Mouse (Mus musculus): ENCODE measurements around the gene Coq7.

Coq7 gene

DNA sequence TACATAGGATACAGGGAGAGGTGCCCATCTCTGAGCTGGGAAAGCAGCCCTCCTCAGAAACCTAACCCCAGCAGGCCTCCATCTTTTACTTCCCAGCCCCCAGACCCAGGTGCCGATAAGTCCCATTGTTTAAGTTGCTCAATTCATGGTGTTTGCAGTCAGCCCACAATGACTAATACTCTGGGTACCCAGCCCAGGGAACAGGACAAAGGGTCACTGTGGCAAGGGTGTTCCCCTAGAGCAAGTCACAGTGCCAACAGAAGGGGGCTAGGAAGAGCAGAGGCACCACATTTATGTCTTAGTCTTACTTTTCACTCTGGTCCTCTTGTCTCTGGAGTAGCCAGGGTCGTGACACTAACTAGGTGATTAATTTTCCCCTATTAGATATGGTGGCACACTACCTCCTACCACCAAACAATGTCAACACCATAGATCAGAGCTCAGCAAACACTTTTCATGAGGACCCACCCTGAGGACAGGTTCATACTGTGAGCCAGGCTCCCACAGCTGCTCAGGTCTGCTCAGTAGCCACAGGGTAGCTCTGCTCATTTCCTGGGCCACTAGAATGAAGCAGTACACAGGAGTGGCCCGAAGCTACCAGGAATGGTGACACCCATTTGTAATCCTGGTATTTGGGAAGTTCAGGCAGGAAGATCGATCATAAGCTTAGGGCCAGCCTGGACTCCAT lies 38.1 kb downstream of the Coq7 start:
- no peak for DNase-seq (ENCODE audit: low spot score in 2 of 2)

DNA sequence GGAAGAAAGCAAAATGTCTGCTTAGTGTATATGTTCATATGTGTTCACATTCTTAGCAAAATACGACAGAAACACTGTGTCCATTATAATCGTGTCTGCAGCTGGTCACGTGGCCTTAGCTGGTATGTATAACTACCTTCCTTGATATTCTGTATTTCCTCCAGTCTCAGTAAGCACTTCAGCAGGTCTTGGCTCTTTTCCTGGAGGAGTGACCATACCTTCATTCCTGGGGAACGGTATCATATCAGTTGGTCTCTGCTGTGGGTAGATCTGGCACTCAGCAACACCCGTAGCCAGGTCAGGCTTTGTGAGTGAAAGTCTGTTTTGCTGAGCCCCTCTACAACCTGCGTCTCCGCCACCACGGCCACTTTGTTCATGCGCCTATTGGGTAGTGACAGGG lies 39.3 kb downstream of the Coq7 start:
- DNase-seq (ENCODE audit: low spot score in 2 of 2): no peak

GRCm38 (mm10) chr7:118491431-118492147 lies 41.6 kb downstream of the Coq7 start, which contains the start of gene Itpripl2:
Gene Itpripl2 (minus strand): TSS chr7:118491975.
- peak; percentile 7 to 10 for DNase-seq (ENCODE audit: low spot score in 2 of 2)

DNA sequence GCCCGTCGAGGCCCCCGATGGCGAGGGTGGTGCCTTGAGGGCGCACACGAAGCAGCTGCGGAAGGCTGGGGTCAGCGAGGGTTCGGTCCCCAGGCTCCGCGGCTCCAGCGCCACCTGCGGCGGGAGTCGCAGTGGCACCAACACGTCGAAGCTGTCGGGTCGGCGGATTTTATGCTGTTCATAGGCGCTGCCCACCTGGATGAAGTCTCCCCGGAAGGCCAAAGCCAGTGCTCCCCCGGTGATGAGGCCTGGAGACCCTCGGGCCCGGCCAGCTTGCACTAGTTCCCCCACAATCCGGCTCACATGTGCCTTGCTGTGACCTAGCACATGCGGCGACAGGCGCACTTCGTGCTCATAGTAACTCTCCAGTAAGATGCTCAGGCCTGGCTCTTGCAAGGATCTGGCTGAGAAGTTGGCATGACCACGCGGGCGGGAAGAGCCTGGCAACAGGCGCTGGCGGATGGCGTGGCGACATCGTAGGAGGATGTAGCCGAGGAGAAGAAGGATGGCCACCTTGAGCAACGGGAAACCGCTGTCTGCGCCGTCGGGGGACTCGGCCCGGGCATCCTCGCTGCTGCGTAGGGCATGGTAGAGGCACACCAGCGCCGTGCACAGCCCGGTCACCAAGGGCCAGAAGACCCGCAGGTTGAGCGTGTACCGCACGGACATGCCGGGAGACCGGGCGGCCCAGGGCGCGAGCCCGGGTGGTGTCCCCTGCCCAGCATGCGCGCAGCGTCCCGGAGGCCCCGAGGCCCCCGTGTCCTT lies 42.3 kb downstream of the Coq7 start:
- DNase-seq (ENCODE audit: low spot score in 2 of 2): peak in 1 of 2 experiments; percentile 11

- no peak for DNase-seq (ENCODE audit: low spot score in 2 of 2)
Observed at GRCm38 (mm10) chr7:118489706-118490665, 43.2 kb downstream of the Coq7 start.

DNA sequence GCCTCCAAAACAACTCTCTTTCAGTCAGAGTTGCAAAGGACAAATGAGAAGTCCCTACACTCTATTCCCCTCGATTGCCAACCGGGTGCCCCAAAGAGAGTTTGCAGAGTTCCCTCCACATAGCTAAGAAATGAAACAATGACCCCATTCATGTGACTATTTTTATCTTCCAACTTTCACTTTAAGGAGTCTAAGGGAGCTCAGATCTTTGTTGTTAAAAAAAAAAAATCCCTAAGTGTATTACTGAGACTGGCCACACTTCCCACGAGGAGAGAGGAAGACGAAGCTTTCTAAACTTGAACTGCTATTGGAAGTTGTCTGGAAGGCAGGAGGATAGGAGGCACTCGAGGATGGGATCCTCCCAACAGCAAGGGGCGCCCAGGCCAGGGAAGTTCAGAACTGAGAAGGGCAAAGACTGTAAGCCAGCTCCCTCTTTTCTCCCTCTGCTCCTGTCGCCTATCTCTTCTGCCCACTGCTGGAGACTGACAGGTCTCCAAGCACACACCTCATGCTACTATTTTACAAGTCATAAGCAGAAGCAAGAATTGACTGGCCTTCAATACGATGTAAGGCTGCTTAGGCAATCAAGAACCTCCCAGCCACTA lies 45.0 kb downstream of the Coq7 start:
- DNase-seq (ENCODE audit: low spot score in 2 of 2): no peak

- no peak for DNase-seq (ENCODE audit: low spot score in 2 of 2)
Observed at GRCm38 (mm10) chr7:118486917-118487316, 46.2 kb downstream of the Coq7 start.

GRCm38 (mm10) chr7:118483996-118484395 lies 49.2 kb downstream of the Coq7 start:
- DNase-seq (ENCODE audit: low spot score in 2 of 2): no peak

DNA sequence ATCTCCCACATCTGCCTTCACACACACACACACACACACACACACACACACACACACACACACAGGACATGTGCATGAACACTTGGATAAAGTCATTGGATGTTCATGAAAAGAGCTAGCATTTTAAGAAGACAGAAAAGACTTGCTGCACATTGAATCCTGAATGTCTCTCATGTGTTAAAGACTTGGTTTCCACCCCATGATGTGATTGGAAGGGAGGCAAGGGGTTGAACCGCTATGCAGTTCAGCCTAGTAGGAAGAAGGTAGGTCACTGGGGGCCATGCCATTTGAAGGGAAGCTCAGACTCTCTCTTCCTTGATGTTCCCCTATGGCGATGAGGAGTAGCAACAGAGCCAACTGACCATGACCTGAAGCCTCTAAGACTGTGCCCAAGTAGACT lies 51.2 kb downstream of the Coq7 start:
- DNase-seq (ENCODE audit: low spot score in 2 of 2): no peak

GRCm38 (mm10) chr7:118481047-118481810 lies 51.9 kb downstream of the Coq7 start:
- DNase-seq (ENCODE audit: low spot score in 2 of 2): no peak

DNA sequence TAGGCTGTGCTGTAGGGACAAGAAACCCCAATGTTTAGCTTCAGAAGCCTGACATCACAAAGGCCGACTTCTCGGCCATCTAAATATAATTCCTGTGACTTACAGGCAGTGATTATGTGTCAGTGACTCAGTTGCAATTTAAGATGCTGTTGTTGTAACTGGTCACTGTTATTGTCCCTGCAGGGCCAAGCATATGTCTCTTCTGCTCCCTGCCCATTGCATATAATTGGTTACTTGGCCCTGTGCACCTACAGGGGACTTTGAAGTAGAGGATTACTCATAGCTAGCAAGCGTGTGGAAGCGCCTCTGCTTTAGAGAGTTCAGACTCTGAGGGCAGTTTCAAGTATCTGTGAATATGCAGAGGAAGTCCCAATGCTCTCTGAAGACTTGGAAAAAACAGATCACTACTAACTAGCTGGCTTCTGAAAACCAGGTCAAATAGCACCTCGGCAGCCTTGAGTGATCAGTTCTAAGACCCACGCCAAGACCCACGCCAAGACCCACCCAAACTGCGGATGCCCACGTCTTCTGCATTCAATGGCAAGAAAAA lies 52.9 kb downstream of the Coq7 start:
- no peak for DNase-seq (ENCODE audit: low spot score in 2 of 2)

DNA sequence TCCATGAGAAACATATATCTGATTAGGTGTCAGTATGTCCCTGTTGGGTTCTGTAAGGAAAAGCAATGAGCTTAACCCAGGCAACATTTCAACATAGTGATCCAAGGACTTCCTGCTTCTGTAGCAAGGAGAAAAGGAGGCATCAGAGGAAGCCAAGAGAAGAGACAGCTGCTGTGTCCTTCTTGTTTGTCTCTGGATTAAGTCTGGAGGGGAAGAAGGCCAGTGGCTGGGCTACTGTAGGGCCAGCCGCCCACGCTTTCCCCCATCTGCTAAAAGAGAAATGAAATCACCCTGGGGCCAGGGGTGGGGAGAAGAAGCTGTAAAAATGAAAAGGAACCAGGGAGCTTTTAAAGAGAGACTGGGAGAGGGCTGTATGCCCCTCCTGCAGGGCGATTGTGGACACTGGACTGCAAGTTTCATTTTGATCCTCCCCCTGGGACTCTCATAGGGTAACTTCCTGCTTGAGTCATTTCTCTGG lies 54.3 kb downstream of the Coq7 start:
- DNase-seq (ENCODE audit: low spot score in 2 of 2): no peak

DNA sequence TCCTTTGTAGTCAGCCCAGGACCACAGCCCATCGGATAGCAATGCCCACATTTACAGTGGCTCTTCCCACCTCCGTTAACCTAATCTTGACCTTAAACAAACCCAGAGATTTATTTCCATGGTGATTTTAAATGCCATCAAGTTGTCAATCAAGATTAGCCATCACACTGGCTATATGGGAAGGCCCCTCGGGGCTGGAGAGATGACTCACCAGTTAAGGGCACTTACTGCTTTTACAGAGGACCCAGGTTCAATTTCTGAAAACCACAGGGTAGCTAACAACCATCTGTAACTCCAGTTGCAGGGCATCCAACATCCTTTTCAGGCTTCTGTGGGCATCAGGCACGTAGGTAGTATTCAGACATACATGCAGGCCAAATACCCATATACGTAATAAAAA lies 56.7 kb downstream of the Coq7 start:
- DNase-seq (ENCODE audit: low spot score in 2 of 2): no peak

DNA sequence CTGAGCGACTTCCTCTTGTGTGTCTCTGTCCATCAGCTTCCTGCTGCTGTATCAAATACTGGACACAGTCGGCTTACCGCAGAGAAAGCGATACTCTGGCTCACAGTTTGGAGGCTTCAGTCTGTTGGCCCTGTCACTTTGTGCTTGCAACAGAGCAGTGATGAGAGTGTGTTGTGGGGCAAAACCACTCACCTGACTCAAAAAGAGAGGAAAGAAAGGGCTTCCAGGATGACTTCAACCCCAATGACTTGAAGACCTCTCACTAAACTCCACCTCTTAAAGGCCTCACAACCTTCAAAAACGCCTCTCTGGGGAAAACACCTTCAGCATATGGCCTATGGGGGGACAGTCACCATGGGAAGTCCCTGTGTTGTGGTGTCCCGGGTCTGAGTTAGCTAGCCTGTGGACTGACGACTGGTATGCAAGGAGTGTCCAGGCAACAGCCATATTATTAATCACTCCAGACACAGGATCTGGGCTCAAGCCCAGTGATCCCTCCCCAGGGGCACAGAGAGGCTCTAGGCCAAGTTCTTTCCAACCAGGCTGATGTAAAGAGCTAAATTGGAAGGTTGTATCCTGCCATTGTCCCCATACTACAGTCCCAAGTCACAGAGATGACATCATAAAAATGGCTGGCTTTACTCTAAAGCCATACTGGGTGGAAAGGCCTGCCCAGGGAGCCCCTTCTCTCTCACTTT lies 58.0 kb downstream of the Coq7 start:
- no peak for DNase-seq (ENCODE audit: low spot score in 2 of 2)

DNA sequence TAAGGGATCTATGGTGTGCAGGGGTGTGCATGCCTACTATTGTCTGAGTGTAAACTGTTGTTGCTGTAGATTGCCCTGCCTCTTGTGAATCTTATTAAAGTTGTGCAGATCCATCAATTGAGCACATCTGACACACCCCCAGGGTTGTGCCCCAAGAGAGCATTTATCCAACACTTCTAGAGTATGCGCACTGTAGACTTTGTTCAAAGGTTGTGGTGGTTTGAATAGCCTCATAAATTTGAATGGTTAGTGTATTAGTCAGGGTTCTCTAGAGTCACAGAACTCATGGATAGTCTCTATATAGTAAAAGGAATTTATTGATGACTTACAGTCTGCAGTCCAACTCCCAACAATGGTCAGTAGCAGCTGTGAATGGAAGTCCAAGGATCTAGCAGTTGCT lies 60.3 kb downstream of the Coq7 start:
- no peak for DNase-seq (ENCODE audit: low spot score in 2 of 2)

DNA sequence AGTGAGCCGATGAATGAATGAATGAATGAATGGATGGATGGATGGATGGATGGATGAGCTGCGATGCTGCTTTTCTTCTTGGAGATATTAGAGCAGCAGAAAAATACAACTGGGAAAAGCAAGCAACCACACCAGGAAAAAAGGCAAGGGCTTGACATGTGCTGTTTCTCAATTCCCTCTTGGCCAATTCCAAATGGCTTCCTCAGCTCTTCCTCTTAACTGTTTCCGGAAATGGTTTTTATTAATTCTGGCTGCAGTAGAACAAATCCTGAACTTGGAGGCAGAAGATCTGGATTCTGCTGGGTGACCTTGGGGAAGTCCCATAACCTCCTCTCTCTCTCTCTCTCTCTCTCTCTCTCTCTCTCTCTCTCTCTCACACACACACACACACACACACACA lies 65.1 kb downstream of the Coq7 start:
- DNase-seq (ENCODE audit: low spot score in 2 of 2): no peak

DNA sequence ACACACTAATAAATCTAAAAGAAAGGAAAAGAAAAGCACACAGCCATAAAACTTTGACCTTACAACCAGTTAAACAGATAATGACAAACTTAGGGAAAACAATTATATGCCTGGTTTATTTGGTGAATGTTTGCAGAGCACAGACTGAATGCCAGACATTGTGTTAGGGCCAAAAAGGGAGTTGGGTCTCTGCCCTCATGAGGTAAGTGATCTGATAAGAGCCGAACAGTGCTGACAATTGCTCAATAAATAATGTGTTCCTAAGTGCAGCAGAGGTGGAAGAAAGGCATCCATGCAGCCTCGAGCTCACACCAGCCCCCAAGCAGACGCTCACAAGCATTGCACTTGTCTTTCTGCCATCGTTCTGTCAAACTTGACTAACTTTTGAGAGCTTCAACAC lies 68.7 kb downstream of the Coq7 start:
- DNase-seq (ENCODE audit: low spot score in 2 of 2): no peak

- no peak for DNase-seq (ENCODE audit: low spot score in 2 of 2)
Observed at GRCm38 (mm10) chr7:118462818-118463762, 70.1 kb downstream of the Coq7 start.

All from right cerebral cortex, adult 2 months (tissue).